Mouse (Mus musculus): ENCODE results near the gene Nr2c2ap. TPM values are rescaled to one million over a fixed set of nuclear protein-coding genes. Genes with fewer than 3 reads are reported as not detected.

The Nr2c2ap gene
- polyA plus RNA-seq, 1 experiment from 2014 or later: 35.1 TPM

DNA sequence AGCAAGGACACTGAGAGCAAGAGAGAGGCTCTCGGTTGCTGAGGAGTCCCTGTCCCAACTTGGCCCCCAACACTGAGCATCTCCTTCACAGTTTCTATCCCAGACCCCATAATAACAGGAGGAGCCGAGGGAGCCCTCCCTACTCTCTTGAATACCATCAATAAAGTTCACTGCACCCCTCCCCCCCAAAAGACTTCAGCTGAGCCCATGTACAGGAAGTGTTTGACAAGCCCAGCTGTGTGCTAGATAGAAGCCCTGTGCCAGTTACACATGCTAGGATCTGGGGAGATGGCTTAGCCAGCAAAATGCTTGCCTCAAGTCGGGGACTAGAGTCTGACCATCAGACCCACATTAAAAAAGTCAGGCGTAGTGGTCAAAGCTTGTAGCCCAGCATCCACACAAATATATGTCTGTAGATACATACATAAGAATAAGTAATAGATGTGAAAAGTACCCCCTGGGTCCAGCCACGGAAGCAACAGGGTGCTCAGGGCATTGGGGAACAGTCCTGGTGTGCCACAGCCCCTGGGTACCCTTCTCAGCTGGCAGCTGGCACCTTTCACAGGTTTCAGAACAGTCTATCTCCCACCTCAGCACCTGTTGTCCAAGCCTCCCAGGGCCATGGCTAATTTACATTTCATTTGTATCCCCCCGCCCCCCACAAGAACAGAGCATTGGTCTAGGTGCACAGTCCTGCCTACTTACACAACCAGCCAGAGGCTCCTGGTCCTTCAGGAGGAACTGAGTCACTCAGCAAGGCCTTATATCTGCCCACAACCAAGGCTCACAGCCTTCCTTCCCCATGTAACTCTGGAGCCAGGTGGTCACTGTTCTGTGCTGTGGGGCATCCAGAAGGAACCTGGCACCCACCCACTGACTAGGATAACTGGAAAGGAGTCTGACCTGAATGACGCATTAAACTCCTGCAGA, 16.8 kb downstream of the Nr2c2ap start:
- no peaks in the 10 kb centered on the region for H3K27me3 ChIP-seq
- CTCF ChIA-PET: interaction anchor here (0.9 kb wide), 1 partner anchor 8 kb away, joined by 4 read pairs; the partner anchor contains the start of gene Mef2b
- POLR2A ChIA-PET: no interaction called here
- ATAC-seq (no peak), DNase-seq (ENCODE audit: low read depth, low spot score) (no peak)
- in situ Hi-C loops (cut with MboI; ENCODE audit: low pct_unique_long_range_greater_than_20kb): no loop called here
- no peak for TF ChIP-seq CTCF (IDR thresholded peaks at IDR 0.05)

DNA sequence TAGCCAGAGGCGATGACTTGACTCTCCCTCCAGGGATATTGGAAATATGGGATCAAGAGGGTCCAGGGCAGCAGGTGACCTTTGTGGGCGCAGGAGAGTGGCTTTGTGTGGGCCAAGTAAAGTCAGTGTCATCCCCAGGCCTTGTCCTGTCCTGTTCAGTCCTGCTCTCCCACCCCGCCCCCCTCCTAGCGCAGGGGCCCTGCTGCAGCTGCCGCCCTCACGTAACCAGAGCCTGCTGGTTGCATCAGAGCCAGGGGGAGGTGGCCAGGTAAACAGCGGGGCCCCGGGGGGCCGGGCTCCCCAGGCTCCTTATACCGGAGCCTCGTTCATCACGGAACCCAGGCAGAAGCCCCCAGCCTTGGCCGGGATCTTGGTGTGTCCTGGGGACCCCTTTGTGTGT, 19.0 kb downstream of the Nr2c2ap start:
- DNase-seq (ENCODE audit: low read depth, low spot score): no peak
- TF ChIP-seq CTCF (IDR thresholded peaks at IDR 0.05): no peak
- in situ Hi-C loops (cut with MboI; ENCODE audit: low pct_unique_long_range_greater_than_20kb): loop anchor here (25.0 kb wide), 1 partner anchor 238 kb away; the partner anchor contains the start of genes Ndufa13, Tssk6 and Yjefn3

GRCm38 (mm10) chr8:70152537-70153257, 21.6 kb downstream of the Nr2c2ap start:
- no peaks in the 10 kb centered on the region for H3K27me3 ChIP-seq
- no peak for TF ChIP-seq CTCF (IDR thresholded peaks at IDR 0.05)
- ChIA-PET CTCF (no interaction called here), POLR2A (no interaction called here)
- DNase-seq (ENCODE audit: low read depth, low spot score) (no peak), ATAC-seq (peak; percentile 71)
- in situ Hi-C loops (cut with MboI; ENCODE audit: low pct_unique_long_range_greater_than_20kb): loop anchor here (25.0 kb wide), 1 partner anchor 240 kb away; the partner anchor contains the start of genes Ndufa13, Tssk6 and Yjefn3

More for the DNA sequence above, 19.0 kb downstream of the Nr2c2ap start:
- ChIA-PET CTCF (no interaction called here), POLR2A (interaction anchor here (1.2 kb wide), 1 partner anchor 11 kb away, joined by 3 read pairs; the partner anchor contains the start of genes Borcs8, Mef2b and Rfxank)
- no peaks in the 10 kb centered on the region for H3K27me3 ChIP-seq
- no peak for ATAC-seq

DNA sequence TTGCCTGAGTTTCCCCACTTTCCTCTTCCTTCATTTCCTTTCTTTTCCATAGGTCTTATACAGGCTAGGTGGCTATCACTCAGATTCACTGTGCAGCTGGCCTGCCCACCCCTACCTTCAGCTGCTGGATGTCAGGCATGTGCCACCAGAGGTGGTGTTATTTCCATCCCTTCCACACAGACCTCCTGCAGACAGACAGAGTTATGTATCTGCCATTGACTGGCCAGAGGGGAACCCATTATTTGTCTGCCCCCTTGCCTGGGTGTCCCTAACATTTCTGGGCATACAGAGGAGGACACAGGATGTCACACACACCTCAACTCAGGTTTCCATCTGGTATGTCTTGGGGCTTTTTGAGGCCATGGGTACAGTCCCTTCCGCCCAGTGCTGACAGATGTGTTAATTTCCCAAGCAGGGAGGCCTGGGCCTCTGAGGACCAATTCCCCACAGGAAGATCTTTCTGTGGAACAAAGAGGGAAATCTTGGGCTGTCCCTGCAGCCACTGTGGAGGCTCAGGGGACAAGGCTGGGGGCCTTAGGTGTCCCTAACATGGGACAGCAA, 26.2 kb downstream of the Nr2c2ap start:
- ChIA-PET CTCF (interaction anchor here (1.5 kb wide), 1 partner anchor 14 kb away, joined by 3 read pairs; no protein-coding TSS in a partner anchor), POLR2A (interaction anchor here (0.7 kb wide), 1 partner anchor 255 kb away, joined by 3 read pairs; the partner anchor contains the start of gene Tssk6)
- no peaks in the 10 kb centered on the region for H3K27me3 ChIP-seq
- TF ChIP-seq CTCF (IDR thresholded peaks at IDR 0.05): no peak
- DNase-seq (ENCODE audit: low read depth, low spot score): no peak
- in situ Hi-C loops (cut with MboI; ENCODE audit: low pct_unique_long_range_greater_than_20kb): loop anchor here (25.0 kb wide), 1 partner anchor 245 kb away; the partner anchor contains the start of genes Ndufa13, Tssk6 and Yjefn3
- no peak for ATAC-seq

- TF ChIP-seq CTCF (IDR thresholded peaks at IDR 0.05): no peak
- no peak for DNase-seq (ENCODE audit: low read depth, low spot score)
- ChIA-PET POLR2A (interaction anchor here (0.6 to 1.0 kb wide), 5 partner anchors 13 to 256 kb away, joined by 3 to 5 read pairs (median 4); partner anchors contain the start of gene Tssk6), CTCF (interaction anchor here (0.8 to 1.5 kb wide), 2 partner anchors 13 kb away, joined by 3 read pairs; no protein-coding TSS in a partner anchor)
- ATAC-seq: peak; percentile 71
- in situ Hi-C loops (cut with MboI; ENCODE audit: low pct_unique_long_range_greater_than_20kb): loop anchor here (25.0 kb wide), 1 partner anchor 246 kb away; the partner anchor contains the start of genes Ndufa13, Tssk6 and Yjefn3
- H3K27me3 ChIP-seq: no peaks in the 10 kb centered on the region
Measured at GRCm38 (mm10) chr8:70158069-70158853, 27.1 kb downstream of the Nr2c2ap start.

DNA sequence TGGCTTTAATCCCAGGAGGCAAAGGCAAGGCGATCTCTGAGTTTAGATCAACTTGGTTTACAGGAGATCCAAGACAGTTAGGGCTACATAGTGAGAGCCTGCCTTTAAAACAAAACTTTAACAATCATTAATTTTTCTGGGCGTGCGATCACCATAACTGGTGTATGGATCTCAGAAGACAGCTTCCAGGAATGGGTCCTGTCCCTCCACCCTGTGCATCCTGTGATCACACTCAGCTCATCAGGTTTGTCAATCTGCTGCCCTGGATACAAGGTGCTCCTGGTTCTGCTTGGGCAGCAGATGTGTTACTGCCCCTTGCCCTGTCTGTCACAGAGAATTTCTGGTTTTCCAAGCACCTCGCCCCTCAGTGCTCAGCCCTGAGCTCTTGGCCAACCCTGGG, 28.1 kb downstream of the Nr2c2ap start:
- ATAC-seq (no peak), DNase-seq (ENCODE audit: low read depth, low spot score) (no peak)
- ChIA-PET POLR2A (interaction anchor here (0.9 to 1.0 kb wide), 2 partner anchors 12 to 54 kb away, joined by 3 to 4 read pairs; no protein-coding TSS in a partner anchor), CTCF (interaction anchor here (1.3 kb wide), 1 partner anchor 12 kb away, joined by 3 read pairs; no protein-coding TSS in a partner anchor)
- no peak for TF ChIP-seq CTCF (IDR thresholded peaks at IDR 0.05)
- in situ Hi-C loops (cut with MboI; ENCODE audit: low pct_unique_long_range_greater_than_20kb): loop anchor here (25.0 kb wide), 1 partner anchor 247 kb away; the partner anchor contains the start of genes Ndufa13, Tssk6 and Yjefn3
- peaks cover 7% of the 10 kb centered on the region for H3K27me3 ChIP-seq

- ATAC-seq (no peak), DNase-seq (ENCODE audit: low read depth, low spot score) (no peak)
- ChIA-PET CTCF (interaction anchor here (1.3 kb wide), 1 partner anchor 11 kb away, joined by 3 read pairs; no protein-coding TSS in a partner anchor), POLR2A (interaction anchor here (0.6 kb wide), 1 partner anchor 327 kb away, joined by 3 read pairs; no protein-coding TSS in a partner anchor)
- peaks cover 7% of the 10 kb centered on the region for H3K27me3 ChIP-seq
- in situ Hi-C loops (cut with MboI; ENCODE audit: low pct_unique_long_range_greater_than_20kb): loop anchor here (5.0 to 25.0 kb wide), 2 partner anchors 63 to 248 kb away; partner anchors contain the start of genes Ndufa13, Tssk6 and Yjefn3
- TF ChIP-seq CTCF (IDR thresholded peaks at IDR 0.05): no peak
Measured at GRCm38 (mm10) chr8:70160015-70160414, 28.9 kb downstream of the Nr2c2ap start.

GRCm38 (mm10) chr8:70163316-70163715, 32.2 kb downstream of the Nr2c2ap start:
- no peak for TF ChIP-seq CTCF (IDR thresholded peaks at IDR 0.05)
- ChIA-PET CTCF (no interaction called here), POLR2A (no interaction called here)
- ATAC-seq (no peak), DNase-seq (ENCODE audit: low read depth, low spot score) (no peak)
- peaks cover 7% of the 10 kb centered on the region for H3K27me3 ChIP-seq
- in situ Hi-C loops (cut with MboI; ENCODE audit: low pct_unique_long_range_greater_than_20kb): loop anchor here (5.0 to 25.0 kb wide), 2 partner anchors 66 to 251 kb away; partner anchors contain the start of genes Ndufa13, Tssk6 and Yjefn3
